Mouse (Mus musculus) urinary bladder, postnatal 14 days (tissue): ENCODE data around the gene Ager.

ENCODE experiments used
- DNase-seq: peaks from one replicate; pipeline ENCODE4 v3.0.0; 2021; ENCODE audit warnings: low spot score

Ager gene

GRCm38 (mm10) chr17:34585877-34586771 lies 11.5 kb upstream of the Ager start:
- DNase-seq = no peak

- DNase-seq = peak; percentile 90
Measured at GRCm38 (mm10) chr17:34586796-34587422, 10.8 kb upstream of the Ager start.

- peak; percentile 96 for DNase-seq
Measured at GRCm38 (mm10) chr17:34587423-34587811, 10.2 kb upstream of the Ager start.

- no peak for DNase-seq
Measured at GRCm38 (mm10) chr17:34587814-34588213, 9.8 kb upstream of the Ager start.

- no peak for DNase-seq
Measured at GRCm38 (mm10) chr17:34588767-34589166, 8.9 kb upstream of the Ager start.

GRCm38 (mm10) chr17:34589206-34589605 lies 8.5 kb upstream of the Ager start:
- DNase-seq = no peak

GRCm38 (mm10) chr17:34589681-34590101 lies 8.0 kb upstream of the Ager start, which contains the start of gene Gpsm3:
Gpsm3 (plus strand) TSS chr17:34589806.
- DNase-seq = peak; percentile 65

GRCm38 (mm10) chr17:34590154-34590987 lies 7.3 kb upstream of the Ager start:
- no peak for DNase-seq

- DNase-seq = no peak
Measured at GRCm38 (mm10) chr17:34591029-34591993, 6.4 kb upstream of the Ager start, which contains the start of gene Pbx2. Pbx2 (plus strand) TSS chr17:34591266.

- peak; percentile 95 for DNase-seq
Measured at GRCm38 (mm10) chr17:34591994-34592375, 5.7 kb upstream of the Ager start.

GRCm38 (mm10) chr17:34592581-34593549 lies 4.8 kb upstream of the Ager start:
- DNase-seq = peak; percentile 46

GRCm38 (mm10) chr17:34593752-34594525 lies 3.7 kb upstream of the Ager start:
- DNase-seq = no peak

- no peak for DNase-seq
Measured at GRCm38 (mm10) chr17:34596098-34596497, 1.6 kb upstream of the Ager start.

- no peak for DNase-seq
Measured at GRCm38 (mm10) chr17:34599891-34600290, 2.2 kb downstream of the Ager start.

- DNase-seq = no peak
Measured at GRCm38 (mm10) chr17:34601796-34602195, 4.1 kb downstream of the Ager start.

- peak; percentile 100 for DNase-seq
Measured at GRCm38 (mm10) chr17:34603375-34604060, 5.9 kb downstream of the Ager start, which contains the start of gene Rnf5. Rnf5 (minus strand) TSS chr17:34603690.

- DNase-seq = peak; percentile 99
Measured at GRCm38 (mm10) chr17:34604061-34604508, 6.4 kb downstream of the Ager start, which contains the start of gene Agpat1. Agpat1 (plus strand) TSS chr17:34604262.
